Comparison of ENCODE assay signal across 8 mouse cellular contexts in genomic region chr5:146844301-146844941, GRCm38 (mm10). TPM values are rescaled to one million over a fixed set of nuclear protein-coding genes. Genes with fewer than 3 reads are reported as not detected.
A peak's percentile ranks its signal among the peaks of the same experiment; 100 is the strongest.
DNase-seq lines count a peak whose midpoint lies in the region; ATAC-seq and TF ChIP-seq lines count a peak whose summit lies in the region.

No protein-coding gene starts in this region.

- peak; percentile 14 to 45; a peak in 2 of 4 replicates for TF ChIP-seq CTCF in CH12.LX (conservative IDR thresholded peaks at IDR 0.05 in 1 of 2, IDR thresholded peaks at IDR 0.05 in 1 of 2; ENCODE audit: low read depth in 2 of 2, low read length in 2 of 2)
- peak; percentile 60 for TF ChIP-seq CTCF in forebrain, postnatal 0 days (IDR thresholded peaks at IDR 0.05; ENCODE audit: low read depth)

- H3K4me2 ChIP-seq in CH12.LX (ENCODE audit: insufficient read depth, low read depth, poor library complexity, severe bottlenecking) = no peak overlapping the region
- peak overlapping the region; percentile 98 for H3K4me2 ChIP-seq in forebrain, postnatal 0 days (ENCODE audit: low read depth)

- ATAC-seq in forebrain, postnatal 0 days = peak; percentile 50
- peak; percentile 49 for ATAC-seq in megakaryocyte, adult 5-6 weeks (ENCODE audit: poor library complexity, severe bottlenecking)

- H3K4me1 ChIP-seq in CH12.LX (ENCODE audit: control insufficient read depth in 1 of 2, insufficient read depth in 2 of 2) = no peaks in the 10 kb centered on the region
- peaks cover 6% of the 10 kb centered on the region; the same call in 1 of the 2 replicates for H3K4me1 ChIP-seq in forebrain, postnatal 0 days (ENCODE audit: insufficient read depth)

- peak; percentile 50 for DNase-seq in embryo, embryonic 11 days
- DNase-seq in embryo, embryonic 10.5 days (ENCODE audit: low spot score) = no peak
- no peak for DNase-seq in CH12.LX (ENCODE audit: extremely low read depth)
- DNase-seq in forebrain, postnatal 0 days = peak; percentile 48
- DNase-seq in adrenal gland, postnatal 25 days = no peak
- DNase-seq in frontal cortex, postnatal 25 days (ENCODE audit: low spot score in 2 of 2) = no peak
- DNase-seq in gastrocnemius, adult 18-20 months (ENCODE audit: low spot score) = no peak

- in situ Hi-C loops in CH12.LX (cut with MboI; ENCODE audit: low pct_ligation_motif_present, low pct_unique_long_range_greater_than_20kb, low sequenced_read_pairs) = no loop called here

- H3K79me2 ChIP-seq in CH12.LX (replicated peaks; ENCODE audit: control insufficient read depth, extremely low read depth, insufficient read depth, poor library complexity, severe bottlenecking) = no peaks in the 10 kb centered on the region

- TF ChIP-seq EP300 in CH12.LX (IDR thresholded peaks at IDR 0.05; ENCODE audit: low read length) = no peak

- no peak overlapping the region for H3K4me3 ChIP-seq in CH12.LX (replicated peaks in 1 of 3; ENCODE audit: low read depth in 2 of 3, low read length in 2 of 3, poor library complexity in 1 of 3)
- peak overlapping the region; percentile 65 for H3K4me3 ChIP-seq in forebrain, postnatal 0 days (ENCODE audit: low read depth, low read length)

- TF ChIP-seq RAD21 in CH12.LX (IDR thresholded peaks at IDR 0.05; ENCODE audit: low read depth, low read length) = peak; percentile 28

- dilution Hi-C loops in CH12.LX (cut with MboI; ENCODE audit: extremely low pct_ligation_motif_present, extremely low pct_unique_long_range_greater_than_20kb, low sequenced_read_pairs) = no loop called here

- no peak for TF ChIP-seq POLR2A in CH12.LX (IDR thresholded peaks at IDR 0.05; ENCODE audit: low read depth, low read length)

- no peaks in the 10 kb centered on the region for H3K27me3 ChIP-seq in CH12.LX (replicated peaks)
- H3K27me3 ChIP-seq in forebrain, postnatal 0 days (ENCODE audit: insufficient read depth, low read length) = no peaks in the 10 kb centered on the region

- peaks cover 2% of the 10 kb centered on the region for H3K9me3 ChIP-seq in CH12.LX (replicated peaks; ENCODE audit: low read length)
- H3K9me3 ChIP-seq in forebrain, postnatal 0 days (ENCODE audit: low read length) = no peaks in the 10 kb centered on the region

- H3K36me3 ChIP-seq in CH12.LX (replicated peaks in 1 of 2; ENCODE audit: control insufficient read depth in 1 of 2, insufficient read depth in 1 of 2, low read length in 1 of 2) = peaks cover 0 to 8% of the 10 kb centered on the region in 2 experiments
- peaks cover 5% of the 10 kb centered on the region for H3K36me3 ChIP-seq in forebrain, postnatal 0 days (ENCODE audit: insufficient read depth)

- no peak overlapping the region for H3K9ac ChIP-seq in CH12.LX (ENCODE audit: insufficient read depth, low read depth)
- H3K9ac ChIP-seq in forebrain, postnatal 0 days = peak overlapping the region; percentile 66

- no peak overlapping the region for H3K27ac ChIP-seq in CH12.LX (ENCODE audit: insufficient read depth, low read depth)
- peak overlapping the region; percentile 4; the same call in 1 of the 2 replicates for H3K27ac ChIP-seq in forebrain, postnatal 0 days (ENCODE audit: low read depth, low read length)

- 5% methylated on average over 6 of the region's 6 CpGs for WGBS in forebrain, postnatal 0 days

TF ChIP-seq in CH12.LX, 34 proteins besides CTCF, POLR2A, EP300 and RAD21:
- TF ChIP-seq TCF12 (IDR thresholded peaks at IDR 0.05; ENCODE audit: low read depth, low read length) = no peak
- TF ChIP-seq SMC3 (IDR thresholded peaks at IDR 0.05; ENCODE audit: low read depth, low read length) = 0 out of 2 replicates have a peak, but pooled peaks have one; percentile 8
- 0 out of 2 replicates have a peak, but pooled peaks have one; percentile 34 for TF ChIP-seq TBP (conservative IDR thresholded peaks at IDR 0.05; ENCODE audit: low read depth, low read length)

RNA-seq across cellular contexts. Expression of gene Rasl11a, which starts 0.5 kb away (rescaled TPM):
- total RNA-seq in CH12.LX (2012; rRNA removed) (0.25 TPM in 2 replicates), CH12.LX (2014; rRNA removed) (0.22 and 0.42 TPM in 2 replicates)
- 0.22 TPM in 1 of 2 replicates, not detected in the other for polyA plus RNA-seq in CH12.LX (2012; ENCODE audit: insufficient read length, low read depth)
- total RNA-seq in forebrain, postnatal 0 days (2014; rRNA removed) = 17.8 and 19.6 TPM in 2 replicates
- polyA plus RNA-seq in forebrain, postnatal 0 days (2015; fragmentation: Nextera tagmentation; extraction: Ambion mirVana) = 22.8 and 24.7 TPM in 2 replicates
- not detected in 2 replicates for total RNA-seq in megakaryocyte, adult 5-6 weeks (2015)
- total RNA-seq in megakaryocyte, adult 5-6 weeks (2017) = not detected in 2 replicates
- 5.6 and 9.5 TPM in 2 replicates for total RNA-seq in adrenal gland, postnatal 25 days (2021)
- total RNA-seq in gastrocnemius, adult 18-20 months (2021) = 1 to 10 TPM; 1.7 to 1.8 TPM

RNA-seq across cellular contexts. Expression of gene Rpl21, which starts 11.7 kb away (rescaled TPM):
- total RNA-seq in CH12.LX (2012; rRNA removed) = 1,240 and 1,429 TPM in 2 replicates
- 715 and 716 TPM in 2 replicates for total RNA-seq in CH12.LX (2014; rRNA removed)
- 300 and 964 TPM in 2 replicates for polyA plus RNA-seq in CH12.LX (2012; ENCODE audit: insufficient read length, low read depth)
- 330 and 390 TPM in 2 replicates for total RNA-seq in forebrain, postnatal 0 days (2014; rRNA removed)
- polyA plus RNA-seq in forebrain, postnatal 0 days (2015; fragmentation: Nextera tagmentation; extraction: Ambion mirVana) = 375 and 447 TPM in 2 replicates
- 1,886 and 1,948 TPM in 2 replicates for total RNA-seq in megakaryocyte, adult 5-6 weeks (2015)
- 1,623 and 1,719 TPM in 2 replicates for total RNA-seq in megakaryocyte, adult 5-6 weeks (2017)
- 282 and 375 TPM in 2 replicates for total RNA-seq in adrenal gland, postnatal 25 days (2021)
- 100 to 1,000 TPM; 133 to 155 TPM for total RNA-seq in gastrocnemius, adult 18-20 months (2021)

RNA-seq across cellular contexts. Expression of gene Usp12, which starts 49.6 kb away (rescaled TPM):
- total RNA-seq in CH12.LX (2012; rRNA removed) = 10.1 and 13.5 TPM in 2 replicates
- total RNA-seq in CH12.LX (2014; rRNA removed) = 6.0 and 7.8 TPM in 2 replicates
- 17.8 and 18.1 TPM in 2 replicates for polyA plus RNA-seq in CH12.LX (2012; ENCODE audit: insufficient read length, low read depth)
- 27.9 and 31.1 TPM in 2 replicates for total RNA-seq in forebrain, postnatal 0 days (2014; rRNA removed)
- polyA plus RNA-seq in forebrain, postnatal 0 days (2015; fragmentation: Nextera tagmentation; extraction: Ambion mirVana) = 13.7 and 16.2 TPM in 2 replicates
- 36.8 and 41.3 TPM in 2 replicates for total RNA-seq in megakaryocyte, adult 5-6 weeks (2015)
- 50.9 and 55.8 TPM in 2 replicates for total RNA-seq in megakaryocyte, adult 5-6 weeks (2017)
- 29.6 and 33.4 TPM in 2 replicates for total RNA-seq in adrenal gland, postnatal 25 days (2021)
- total RNA-seq in gastrocnemius, adult 18-20 months (2021) = 10 to 100 TPM; 16.4 to 17.9 TPM

Comparison
In these comparisons a context has a peak if more than half of its experiments do, and no peak if none do; other contexts are left out.
1. DNase-seq: peak in embryo, embryonic 11 days (single experiment) and forebrain, postnatal 0 days (single experiment); none in embryo, embryonic 10.5 days (single experiment), CH12.LX (single experiment), adrenal gland, postnatal 25 days (single experiment), frontal cortex, postnatal 25 days (0 of 2) and gastrocnemius, adult 18-20 months (single experiment).